Mouse (Mus musculus): ENCODE measurements around the gene Rcsd1. TPM values are rescaled to one million over a fixed set of nuclear protein-coding genes. Genes with fewer than 3 reads are reported as not detected.
A peak's percentile ranks its signal among the peaks of the same experiment; 100 is the strongest.

The Rcsd1 gene
- 12.4 and 13.5 TPM in 2 replicates for polyA plus RNA-seq (2015; fragmentation: Nextera tagmentation; extraction: Ambion mirVana)

DNA sequence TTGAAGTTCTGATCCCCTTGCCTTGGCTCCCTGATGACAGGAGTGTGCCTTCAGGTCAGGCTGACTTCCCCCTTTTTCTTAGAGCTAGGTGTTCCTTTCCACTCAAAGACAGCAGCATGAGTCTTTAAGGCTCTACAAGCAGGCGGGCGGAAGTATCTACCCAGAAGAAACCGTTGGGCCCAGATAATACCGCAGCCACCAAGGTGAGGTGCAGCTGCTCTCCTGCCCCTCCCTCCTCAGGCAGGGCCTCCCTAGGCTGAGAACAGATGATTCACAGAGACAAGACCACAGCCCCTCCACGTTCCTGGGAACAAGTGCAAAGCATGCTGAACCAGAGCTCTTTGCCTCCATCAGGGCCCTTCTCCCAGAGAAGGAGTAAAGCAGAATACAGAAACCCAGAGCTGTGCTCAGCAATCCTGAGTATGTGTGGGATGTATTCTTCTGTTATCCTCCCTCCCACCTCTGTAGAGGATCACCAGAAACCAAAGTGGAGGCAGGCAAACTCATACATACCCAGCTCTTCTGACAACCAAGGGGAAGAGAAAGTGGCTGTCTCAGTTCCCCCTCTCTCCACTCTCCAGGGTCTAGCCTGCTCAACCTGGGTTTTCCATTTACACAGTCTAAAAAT, at the start of gene Rcsd1:
Gene Rcsd1, minus strand, starts transcription at position 129 of the 628 bp plus-strand sequence.
- Histone ChIP-seq H3K4me2 (peak within 1 kb of the TSS; percentile 90), H3K4me3 (peak within 1 kb of the TSS; percentile 54; the same call in 1 of the 2 replicates), H3K27ac (replicated peaks) (no peak within 1 kb of the TSS), H3K9ac (no peak within 1 kb of the TSS), H3K9me3 (no peaks in the 10 kb centered on the region), H3K36me3 (no peaks in the 10 kb centered on the region), H3K4me1 (replicated peaks) (peaks cover 18% of the 10 kb centered on the region), H3K27me3 (peaks cover 46% of the 10 kb centered on the region)
- no peak for ATAC-seq (ENCODE audit: low read depth)
- 56% methylated on average over 5 of the region's 5 CpGs for WGBS

DNA sequence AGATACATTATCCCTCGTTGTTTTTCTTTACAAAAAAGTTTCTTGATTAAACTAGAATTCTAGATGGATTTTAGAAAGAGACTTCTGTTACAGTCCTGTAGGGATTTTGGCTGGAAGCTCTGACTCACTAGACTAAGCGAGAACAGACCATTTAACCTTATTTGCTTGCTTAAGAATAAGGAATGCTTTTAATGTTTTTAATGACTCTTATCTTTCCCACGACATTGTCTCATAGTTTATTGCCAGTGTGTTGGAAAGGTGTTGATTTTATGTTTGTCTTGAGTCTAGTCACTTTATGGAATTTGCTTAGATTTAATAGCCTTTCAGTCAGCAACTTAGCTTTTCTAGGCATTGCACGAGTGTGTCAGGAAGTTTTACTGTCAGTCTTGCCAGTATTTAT, 45.6 kb upstream of the Rcsd1 start:
- no peaks in the 10 kb centered on the region for H3K4me1 ChIP-seq (replicated peaks)
- no peak overlapping the region for H3K4me2 ChIP-seq
- no peaks in the 10 kb centered on the region for H3K27me3 ChIP-seq
- no peak overlapping the region for H3K4me3 ChIP-seq
- H3K27ac ChIP-seq (replicated peaks), result no peak overlapping the region
- no peaks in the 10 kb centered on the region for H3K36me3 ChIP-seq
- ATAC-seq (ENCODE audit: low read depth), result no peak
- WGBS, result 62% methylated on average over 4 of the region's 4 CpGs
- no peaks in the 10 kb centered on the region for H3K9me3 ChIP-seq
- no peak overlapping the region for H3K9ac ChIP-seq

- no peak overlapping the region for H3K27ac ChIP-seq (replicated peaks)
- H3K27me3 ChIP-seq, result no peaks in the 10 kb centered on the region
- H3K4me3 ChIP-seq, result no peak overlapping the region
- no peaks in the 10 kb centered on the region for H3K4me1 ChIP-seq (replicated peaks)
- no peaks in the 10 kb centered on the region for H3K36me3 ChIP-seq
- 93% methylated on average over 6 of the region's 6 CpGs for WGBS
- no peaks in the 10 kb centered on the region for H3K9me3 ChIP-seq
- H3K9ac ChIP-seq, result no peak overlapping the region
- H3K4me2 ChIP-seq, result no peak overlapping the region
- no peak for ATAC-seq (ENCODE audit: low read depth)
Observed at GRCm38 (mm10) chr1:165754205-165754604, 44.6 kb upstream of the Rcsd1 start.

GRCm38 (mm10) chr1:165751838-165752237, 42.3 kb upstream of the Rcsd1 start:
- H3K9me3 ChIP-seq, result no peaks in the 10 kb centered on the region
- H3K4me2 ChIP-seq, result no peak overlapping the region
- no peaks in the 10 kb centered on the region for H3K4me1 ChIP-seq (replicated peaks)
- no peak overlapping the region for H3K4me3 ChIP-seq
- 83% methylated on average over 5 of the region's 5 CpGs for WGBS
- H3K9ac ChIP-seq, result no peak overlapping the region
- no peak overlapping the region for H3K27ac ChIP-seq (replicated peaks)
- no peak for ATAC-seq (ENCODE audit: low read depth)
- H3K36me3 ChIP-seq, result no peaks in the 10 kb centered on the region
- H3K27me3 ChIP-seq, result no peaks in the 10 kb centered on the region

DNA sequence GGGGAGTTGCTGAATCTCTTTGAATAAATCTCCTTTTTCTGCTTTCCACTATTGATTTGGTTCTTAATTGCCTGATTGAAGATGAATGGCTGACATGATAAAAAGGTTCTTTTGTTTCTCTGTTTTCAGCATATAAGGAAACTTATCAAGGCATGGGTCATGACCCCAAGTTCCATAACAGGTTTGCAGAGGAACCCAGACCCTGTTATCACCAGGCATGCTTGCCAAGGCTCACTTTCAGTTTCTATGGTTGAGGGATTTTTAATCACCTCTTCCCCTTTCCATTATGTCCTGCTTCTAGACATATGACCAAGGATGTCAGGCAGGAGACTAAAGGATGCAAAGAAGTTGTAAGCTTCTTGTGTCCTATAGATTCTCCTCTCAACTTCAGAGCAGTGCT, 41.6 kb upstream of the Rcsd1 start:
- Histone ChIP-seq H3K9me3 (no peaks in the 10 kb centered on the region), H3K36me3 (no peaks in the 10 kb centered on the region), H3K27me3 (no peaks in the 10 kb centered on the region), H3K4me3 (no peak overlapping the region), H3K9ac (no peak overlapping the region), H3K27ac (replicated peaks) (no peak overlapping the region), H3K4me2 (no peak overlapping the region), H3K4me1 (replicated peaks) (no peaks in the 10 kb centered on the region)
- ATAC-seq (ENCODE audit: low read depth), result no peak

GRCm38 (mm10) chr1:165748053-165748452, 38.5 kb upstream of the Rcsd1 start:
- no peaks in the 10 kb centered on the region for H3K27me3 ChIP-seq
- H3K4me1 ChIP-seq (replicated peaks), result no peaks in the 10 kb centered on the region
- H3K9me3 ChIP-seq, result no peaks in the 10 kb centered on the region
- no peak overlapping the region for H3K4me2 ChIP-seq
- H3K4me3 ChIP-seq, result no peak overlapping the region
- no peaks in the 10 kb centered on the region for H3K36me3 ChIP-seq
- H3K9ac ChIP-seq, result no peak overlapping the region
- ATAC-seq (ENCODE audit: low read depth), result no peak; the same call in 1 of the 2 replicates
- 34% methylated on average over 11 of the region's 11 CpGs for WGBS
- H3K27ac ChIP-seq (replicated peaks), result no peak overlapping the region

GRCm38 (mm10) chr1:165741989-165742388, 32.4 kb upstream of the Rcsd1 start:
- no peak overlapping the region for H3K9ac ChIP-seq
- H3K27ac ChIP-seq (replicated peaks), result no peak overlapping the region
- ATAC-seq (ENCODE audit: low read depth), result no peak
- H3K4me2 ChIP-seq, result no peak overlapping the region
- H3K27me3 ChIP-seq, result no peaks in the 10 kb centered on the region
- no peaks in the 10 kb centered on the region for H3K9me3 ChIP-seq
- no peak overlapping the region for H3K4me3 ChIP-seq
- no peaks in the 10 kb centered on the region for H3K4me1 ChIP-seq (replicated peaks)
- no peaks in the 10 kb centered on the region for H3K36me3 ChIP-seq
- 91% methylated on average over 8 of the region's 8 CpGs for WGBS

DNA sequence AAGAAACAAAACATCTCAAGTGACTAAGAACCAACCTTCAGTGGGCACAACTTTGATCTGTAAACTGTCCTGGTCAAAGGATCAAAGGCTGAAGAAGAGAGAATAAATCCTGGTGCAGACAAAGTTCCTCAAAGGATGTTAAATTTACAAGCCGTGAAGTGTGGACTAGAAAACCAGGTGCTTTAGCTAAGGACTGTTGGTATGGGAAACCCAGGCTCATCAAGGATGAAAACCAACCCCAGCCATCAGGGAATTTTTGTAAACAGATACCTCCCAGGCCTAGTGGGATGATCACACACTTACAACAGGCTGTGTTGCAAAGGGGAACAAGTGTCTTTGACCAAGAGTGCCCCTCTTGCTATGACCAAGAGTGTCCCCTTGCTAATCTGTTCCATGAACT, 29.4 kb upstream of the Rcsd1 start:
- WGBS, result 68% methylated on average over 1 of the region's 1 CpGs
- Histone ChIP-seq H3K27ac (replicated peaks) (no peak overlapping the region), H3K4me3 (no peak overlapping the region), H3K4me1 (replicated peaks) (no peaks in the 10 kb centered on the region; the same call in 1 of the 2 replicates), H3K27me3 (no peaks in the 10 kb centered on the region), H3K36me3 (no peaks in the 10 kb centered on the region), H3K9me3 (no peaks in the 10 kb centered on the region), H3K4me2 (no peak overlapping the region), H3K9ac (no peak overlapping the region)
- ATAC-seq (ENCODE audit: low read depth), result no peak

- H3K9ac ChIP-seq, result no peak overlapping the region
- WGBS, result 62% methylated on average over 3 of the region's 3 CpGs
- no peaks in the 10 kb centered on the region; the same call in 1 of the 2 replicates for H3K4me1 ChIP-seq (replicated peaks)
- H3K9me3 ChIP-seq, result no peaks in the 10 kb centered on the region
- H3K4me2 ChIP-seq, result no peak overlapping the region
- no peaks in the 10 kb centered on the region for H3K36me3 ChIP-seq
- H3K27ac ChIP-seq (replicated peaks), result no peak overlapping the region
- no peak for ATAC-seq (ENCODE audit: low read depth)
- H3K27me3 ChIP-seq, result no peaks in the 10 kb centered on the region
- no peak overlapping the region for H3K4me3 ChIP-seq
Observed at GRCm38 (mm10) chr1:165737867-165738266, 28.3 kb upstream of the Rcsd1 start.

GRCm38 (mm10) chr1:165737451-165737850, 27.9 kb upstream of the Rcsd1 start:
- no peak overlapping the region for H3K4me3 ChIP-seq
- H3K4me1 ChIP-seq (replicated peaks), result no peaks in the 10 kb centered on the region; the same call in 1 of the 2 replicates
- no peak for ATAC-seq (ENCODE audit: low read depth)
- no peak overlapping the region for H3K4me2 ChIP-seq
- no peaks in the 10 kb centered on the region for H3K36me3 ChIP-seq
- H3K27me3 ChIP-seq, result no peaks in the 10 kb centered on the region
- no peak overlapping the region for H3K9ac ChIP-seq
- H3K9me3 ChIP-seq, result no peaks in the 10 kb centered on the region
- 31% methylated on average over 5 of the region's 5 CpGs for WGBS
- no peak overlapping the region for H3K27ac ChIP-seq (replicated peaks)

DNA sequence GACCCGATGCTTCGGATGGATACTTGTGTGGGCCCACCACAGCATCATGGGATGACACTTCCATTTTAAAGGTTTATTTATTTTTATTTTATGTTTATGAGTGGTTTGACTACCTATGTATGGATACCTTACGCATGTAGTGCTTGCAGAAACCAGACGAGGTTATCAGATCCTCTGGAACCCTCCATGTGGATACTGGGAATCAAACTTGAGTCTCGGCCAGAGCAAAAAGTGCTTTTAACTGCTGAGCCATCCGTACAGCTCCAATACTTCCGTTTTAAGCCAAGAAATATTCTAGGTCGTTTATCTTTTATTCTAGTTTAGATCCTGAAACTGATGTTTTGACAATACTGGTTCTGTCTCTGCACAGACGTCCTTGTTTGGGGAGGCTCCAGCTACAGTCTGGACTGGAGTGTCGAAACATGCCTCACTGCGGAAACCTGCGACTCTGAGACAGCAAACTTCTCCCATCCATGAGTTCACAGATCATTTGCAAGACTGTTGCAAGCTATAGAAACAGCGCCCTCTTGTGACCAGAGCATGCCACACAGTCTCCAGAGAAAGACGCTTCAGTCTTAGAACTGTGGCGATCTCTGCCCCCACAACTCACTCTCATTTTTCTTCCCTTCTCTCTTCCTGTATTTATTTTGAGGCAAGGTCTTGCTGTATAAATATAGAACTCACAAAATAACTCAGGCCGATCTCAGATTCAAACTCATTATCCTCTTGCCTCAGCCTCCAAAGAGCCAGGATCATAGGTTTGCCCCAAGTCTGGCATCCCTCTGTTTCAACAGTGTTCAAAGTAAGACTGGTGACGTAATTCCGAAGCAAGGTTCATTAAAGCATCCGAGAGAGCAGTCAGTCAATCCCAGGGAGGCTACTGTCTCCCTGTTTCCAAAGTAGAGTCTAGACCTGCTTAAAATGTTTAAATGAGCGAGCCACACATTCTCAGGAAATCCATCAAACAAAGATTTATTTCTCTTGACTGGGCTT, 26.6 kb upstream of the Rcsd1 start:
- Histone ChIP-seq H3K9me3 (no peaks in the 10 kb centered on the region), H3K9ac (no peak overlapping the region), H3K36me3 (no peaks in the 10 kb centered on the region), H3K27ac (replicated peaks) (no peak overlapping the region), H3K4me3 (no peak overlapping the region), H3K4me1 (replicated peaks) (no peaks in the 10 kb centered on the region; the same call in 1 of the 2 replicates), H3K27me3 (no peaks in the 10 kb centered on the region), H3K4me2 (no peak overlapping the region)
- WGBS, result 37% methylated on average over 20 of the region's 20 CpGs
- ATAC-seq (ENCODE audit: low read depth), result peak; percentile 78

DNA sequence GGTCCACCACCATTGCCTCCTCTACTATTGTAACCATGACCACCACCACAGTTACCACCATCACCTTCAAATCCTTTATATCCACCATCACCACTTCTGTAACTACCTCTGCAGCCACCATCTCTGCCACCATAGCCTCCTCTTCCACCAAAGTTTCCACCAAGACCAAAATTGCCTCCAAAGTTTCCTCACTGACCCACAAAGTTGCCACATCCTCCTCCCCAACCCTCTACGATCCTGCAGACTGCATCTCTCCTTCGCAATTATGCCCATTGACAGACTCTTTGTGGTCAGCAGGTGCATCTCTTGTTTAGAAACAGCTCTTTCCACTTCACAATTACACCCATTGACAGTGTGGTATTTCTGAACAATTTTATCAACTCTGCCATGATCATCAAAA, 25.3 kb upstream of the Rcsd1 start:
- no peaks in the 10 kb centered on the region for H3K9me3 ChIP-seq
- no peak overlapping the region for H3K27ac ChIP-seq (replicated peaks)
- no peak overlapping the region for H3K9ac ChIP-seq
- no peak for ATAC-seq (ENCODE audit: low read depth)
- H3K4me3 ChIP-seq, result no peak overlapping the region
- H3K27me3 ChIP-seq, result no peaks in the 10 kb centered on the region
- H3K4me1 ChIP-seq (replicated peaks), result no peaks in the 10 kb centered on the region; the same call in 1 of the 2 replicates
- H3K36me3 ChIP-seq, result no peaks in the 10 kb centered on the region
- 95% methylated on average over 2 of the region's 2 CpGs for WGBS
- no peak overlapping the region for H3K4me2 ChIP-seq
